Mouse (Mus musculus): Measurements from ENCODE around the gene Tceal7. TPM values are rescaled to one million over a fixed set of nuclear protein-coding genes. Genes with fewer than 3 reads are reported as not detected.
A peak's percentile ranks its signal among the peaks of the same experiment; 100 is the strongest.
"Not testable (repeated sequence)": the region's sequence is repeated elsewhere in the genome, so short reads cannot be mapped to it uniquely, and the experiment has no call there.

The Tceal7 gene
- total RNA-seq (2014; rRNA removed) (0.86 and 2.4 TPM in 2 replicates), polyA plus RNA-seq (2015; fragmentation: Nextera tagmentation; extraction: Ambion mirVana) (3.5 and 4.1 TPM in 2 replicates)

- not testable (repeated sequence) for H3K36me3 ChIP-seq (ENCODE audit: insufficient read depth, low read length); H3K9me3 ChIP-seq (ENCODE audit: low read length); DNase-seq (ENCODE audit: low spot score); H3K4me1 ChIP-seq (ENCODE audit: insufficient read depth, low read length); H3K27ac ChIP-seq; H3K27me3 ChIP-seq (ENCODE audit: insufficient read depth, low read length)
- H3K9ac ChIP-seq (replicated peaks; ENCODE audit: low read length), result 0 out of 2 replicates have a peak within 1 kb of the TSS, but pooled peaks have one; percentile 28
- WGBS, result 42% methylated on average over 11 of the region's 67 CpGs
- ATAC-seq, result peak; percentile 92
- peak within 1 kb of the TSS; percentile 36 for H3K4me3 ChIP-seq (ENCODE audit: low read length)
- H3K4me2 ChIP-seq (ENCODE audit: low read depth, low read length), result peak within 1 kb of the TSS; percentile 43
Measured at GRCm38 (mm10) chrX:136214729-136215677, at the start of gene Tceal7, which contains the start of gene Bex1. Gene Tceal7, plus strand, starts transcription at chrX:136214779. Gene Bex1, minus strand, starts transcription at chrX:136215513.

DNA sequence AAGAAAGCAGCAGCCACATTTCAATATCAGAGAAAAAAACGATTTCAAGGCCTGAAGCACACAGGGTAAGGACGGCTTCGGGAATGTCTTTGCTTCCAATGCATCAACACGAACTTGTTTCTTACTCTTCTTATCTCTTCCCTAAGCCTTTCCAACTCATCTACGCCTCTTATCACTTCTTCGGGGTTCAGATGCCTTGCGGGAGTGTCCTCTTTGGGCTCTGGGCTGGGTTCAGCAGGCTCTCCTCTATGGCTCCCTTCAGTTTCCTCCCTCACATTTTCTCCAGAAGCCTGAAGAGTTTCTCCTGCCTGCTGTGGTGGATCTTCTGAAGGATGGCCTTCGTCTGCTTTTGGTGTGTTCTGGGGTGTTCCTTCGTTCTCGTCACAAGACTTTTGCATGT, 44.0 kb upstream of the Tceal7 start:
- peak overlapping the region; percentile 48 for H3K4me3 ChIP-seq (ENCODE audit: low read length)
- H3K9ac ChIP-seq (replicated peaks; ENCODE audit: low read length), result no peak overlapping the region
- ATAC-seq (no peak), DNase-seq (ENCODE audit: low spot score) (no peak)
- no peak for TF ChIP-seq CTCF (IDR thresholded peaks at IDR 0.05; ENCODE audit: low read depth)
- no peaks in the 10 kb centered on the region for H3K27me3 ChIP-seq (ENCODE audit: insufficient read depth, low read length)
- WGBS, result 67% methylated on average over 10 of the region's 10 CpGs
- H3K9me3 ChIP-seq (ENCODE audit: low read length), result no peaks in the 10 kb centered on the region
- no peaks in the 10 kb centered on the region for H3K4me1 ChIP-seq (ENCODE audit: insufficient read depth, low read length)
- 0 out of 2 replicates have a peak overlapping the region, but pooled peaks have one; percentile 11 for H3K27ac ChIP-seq
- H3K36me3 ChIP-seq (ENCODE audit: insufficient read depth, low read length), result no peaks in the 10 kb centered on the region
- H3K4me2 ChIP-seq (ENCODE audit: low read depth, low read length), result peak overlapping the region; percentile 60

DNA sequence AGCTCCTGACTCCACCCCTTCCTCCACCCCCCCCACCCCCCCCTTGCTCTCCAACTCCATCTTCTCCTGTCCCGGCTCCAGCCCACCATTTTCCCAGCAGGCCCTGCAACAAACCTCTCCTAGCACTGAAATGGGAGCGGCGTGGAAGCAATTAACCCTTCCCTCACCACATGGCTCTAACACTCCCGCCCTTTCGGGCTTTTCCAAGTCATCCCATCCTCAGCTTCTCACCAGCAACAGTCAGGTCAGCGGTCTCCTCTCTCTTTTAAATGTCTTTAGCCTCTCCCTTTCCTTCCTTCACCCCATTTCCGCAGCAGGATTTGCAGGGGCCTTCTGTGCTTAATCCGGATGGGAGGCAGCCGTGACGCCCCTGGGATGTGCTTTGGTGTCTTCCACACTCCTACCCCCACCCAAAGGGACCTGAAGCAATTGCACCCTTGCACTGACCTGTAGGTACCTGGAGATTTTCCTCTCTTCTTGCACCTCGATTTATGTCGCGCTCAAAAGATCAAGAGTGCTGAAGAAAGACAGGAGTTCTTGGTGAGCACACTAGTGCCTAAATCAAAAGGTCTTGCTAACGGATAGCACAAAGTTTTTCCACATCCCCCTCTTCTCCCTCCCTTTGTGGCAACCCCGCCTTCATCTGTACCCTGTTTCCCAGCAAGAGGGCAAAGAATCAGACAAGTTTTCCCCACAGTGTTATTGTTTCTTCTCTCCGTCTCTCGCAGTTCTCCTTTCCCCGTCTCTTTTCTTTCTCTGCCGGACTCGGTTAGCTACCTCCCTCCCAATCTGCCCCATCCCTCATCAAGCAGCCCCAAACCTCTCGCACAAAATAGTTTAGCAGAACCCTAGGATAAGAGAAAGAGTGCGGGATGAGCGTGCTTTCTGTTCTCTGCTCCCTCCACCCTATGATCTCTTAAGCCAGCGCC, 43.1 kb upstream of the Tceal7 start:
- no peaks in the 10 kb centered on the region for H3K4me1 ChIP-seq (ENCODE audit: insufficient read depth, low read length)
- peak overlapping the region; percentile 60 for H3K4me2 ChIP-seq (ENCODE audit: low read depth, low read length)
- H3K9me3 ChIP-seq (ENCODE audit: low read length), result no peaks in the 10 kb centered on the region
- peak overlapping the region; percentile 81 for H3K27ac ChIP-seq
- no peaks in the 10 kb centered on the region for H3K27me3 ChIP-seq (ENCODE audit: insufficient read depth, low read length)
- TF ChIP-seq CTCF (IDR thresholded peaks at IDR 0.05; ENCODE audit: low read depth), result no peak
- H3K4me3 ChIP-seq (ENCODE audit: low read length), result peak overlapping the region; percentile 48
- ATAC-seq, result peak; percentile 81
- DNase-seq (ENCODE audit: low spot score), result peak; percentile 77
- WGBS, result 31% methylated on average over 24 of the region's 24 CpGs
- peak overlapping the region; percentile 56 for H3K9ac ChIP-seq (replicated peaks; ENCODE audit: low read length)
- H3K36me3 ChIP-seq (ENCODE audit: insufficient read depth, low read length), result no peaks in the 10 kb centered on the region

- DNase-seq (ENCODE audit: low spot score) (peak; percentile 93), ATAC-seq (peak; percentile 98)
- TF ChIP-seq CTCF (IDR thresholded peaks at IDR 0.05; ENCODE audit: low read depth), result 0 out of 2 replicates have a peak, but pooled peaks have one; percentile 7
- Histone ChIP-seq H3K9me3 (ENCODE audit: low read length) (no peaks in the 10 kb centered on the region), H3K36me3 (ENCODE audit: insufficient read depth, low read length) (no peaks in the 10 kb centered on the region), H3K9ac (replicated peaks; ENCODE audit: low read length) (peak within 1 kb of the TSS; percentile 56), H3K4me2 (ENCODE audit: low read depth, low read length) (peak within 1 kb of the TSS; percentile 60), H3K4me3 (ENCODE audit: low read length) (peak within 1 kb of the TSS; percentile 48), H3K27me3 (ENCODE audit: insufficient read depth, low read length) (no peaks in the 10 kb centered on the region), H3K27ac (peak within 1 kb of the TSS; percentile 81), H3K4me1 (ENCODE audit: insufficient read depth, low read length) (no peaks in the 10 kb centered on the region)
- WGBS, result 28% methylated on average over 10 of the region's 10 CpGs
Measured at GRCm38 (mm10) chrX:136172118-136172551, 42.4 kb upstream of the Tceal7 start, which contains the start of gene Tceal8. Gene Tceal8, minus strand, starts transcription at chrX:136172342.

GRCm38 (mm10) chrX:136172786-136173185, 41.8 kb upstream of the Tceal7 start:
- Histone ChIP-seq H3K27ac (peak overlapping the region; percentile 81; the same call in 1 of the 2 replicates), H3K36me3 (ENCODE audit: insufficient read depth, low read length) (no peaks in the 10 kb centered on the region), H3K27me3 (ENCODE audit: insufficient read depth, low read length) (no peaks in the 10 kb centered on the region), H3K4me2 (ENCODE audit: low read depth, low read length) (peak overlapping the region; percentile 60), H3K4me3 (ENCODE audit: low read length) (peak overlapping the region; percentile 48), H3K9ac (replicated peaks; ENCODE audit: low read length) (peak overlapping the region; percentile 37), H3K9me3 (ENCODE audit: low read length) (no peaks in the 10 kb centered on the region), H3K4me1 (ENCODE audit: insufficient read depth, low read length) (no peaks in the 10 kb centered on the region)
- WGBS, result 32% methylated on average over 10 of the region's 10 CpGs
- DNase-seq (ENCODE audit: low spot score) (peak; percentile 25), ATAC-seq (no peak)
- TF ChIP-seq CTCF (IDR thresholded peaks at IDR 0.05; ENCODE audit: low read depth), result no peak

- Histone ChIP-seq H3K9ac (replicated peaks; ENCODE audit: low read length) (no peak overlapping the region), H3K27ac (no peak overlapping the region), H3K4me1 (ENCODE audit: insufficient read depth, low read length) (no peaks in the 10 kb centered on the region), H3K4me2 (ENCODE audit: low read depth, low read length) (no peak overlapping the region), H3K9me3 (ENCODE audit: low read length) (no peaks in the 10 kb centered on the region), H3K36me3 (ENCODE audit: insufficient read depth, low read length) (no peaks in the 10 kb centered on the region), H3K4me3 (ENCODE audit: low read length) (no peak overlapping the region), H3K27me3 (ENCODE audit: insufficient read depth, low read length) (no peaks in the 10 kb centered on the region)
- DNase-seq (ENCODE audit: low spot score) (no peak), ATAC-seq (no peak)
- TF ChIP-seq CTCF (IDR thresholded peaks at IDR 0.05; ENCODE audit: low read depth), result no peak
- WGBS, result 34% methylated on average over 11 of the region's 11 CpGs
Measured at GRCm38 (mm10) chrX:136180897-136181553, 33.6 kb upstream of the Tceal7 start.
